Mouse (Mus musculus): ENCODE measurements at regions not wholly inside any gene's neighbourhood (a gene's known extent, or its start where the extent isn't known, plus 50 kb on each side); places are given as distances from the start of the nearest gene placed in this dataset.

DNA sequence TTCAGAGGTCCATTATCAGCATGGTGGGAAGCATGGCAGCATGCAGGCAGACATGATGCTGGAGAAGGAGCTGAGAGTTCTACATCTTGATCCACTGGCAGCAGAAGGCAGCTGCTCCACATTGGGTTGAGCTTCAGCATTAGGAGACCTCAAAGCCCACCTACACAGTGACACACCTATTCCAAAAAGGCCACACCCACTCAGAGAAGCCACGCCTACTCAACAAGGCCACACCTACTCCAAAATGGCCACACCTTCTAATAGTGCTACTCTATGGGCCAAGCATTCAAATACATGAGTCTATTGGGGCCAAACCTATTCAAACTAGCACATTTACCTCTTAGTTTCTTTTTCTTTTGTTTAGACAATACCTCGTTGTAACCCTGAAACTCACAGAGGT lies 50.4 kb upstream of the Sox13 start:
- DNase-seq (ENCODE audit: low read depth, low spot score) = no peak
